Mouse (Mus musculus) small intestine, adult 2 months (tissue): ENCODE data around the gene Capn8.

Experiments
- CTCF ChIP-seq: fragments of 200-500 bp; IDR thresholded peaks from 2 replicates; pipeline ENCODE4 v1.5.1; 2012; ENCODE audit warnings: low read depth, mild to moderate bottlenecking, control low read depth, inconsistent platforms, low read length, moderate library complexity, mixed read lengths; ENCODE audit not compliant: insufficient replicate concordance, insufficient read length; ENCODE audit errors: extremely low read depth
- POLR2A ChIP-seq: fragments of 200-500 bp; IDR thresholded peaks from 2 replicates; pipeline ENCODE4 v1.6.1; 2012; ENCODE audit warnings: low read depth, mild to moderate bottlenecking, control low read depth, inconsistent platforms, low read length, moderate library complexity

DNA sequence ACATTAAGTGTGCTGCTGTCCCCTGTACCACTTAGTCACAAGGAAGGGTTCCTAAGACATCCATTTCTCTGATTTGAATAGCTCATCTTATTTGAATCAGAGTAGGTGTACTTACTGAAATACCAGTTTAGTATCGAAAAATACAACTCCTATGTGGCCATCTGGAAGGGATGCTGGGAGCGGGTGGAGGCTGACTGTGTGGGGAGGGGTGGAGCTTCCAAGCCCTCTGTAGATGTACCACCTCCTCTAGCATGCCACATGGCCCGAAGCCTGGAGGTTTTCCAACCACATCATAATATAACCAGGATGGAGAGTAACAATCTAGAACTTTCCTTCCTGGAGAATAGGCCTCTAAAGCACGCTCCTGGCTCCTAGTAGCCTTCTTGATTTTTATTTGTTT lies 6.5 kb upstream of the Capn8 start:
- no peak for TF ChIP-seq CTCF
- no peak for TF ChIP-seq POLR2A
